Mouse (Mus musculus): Measurements from ENCODE around the gene Phyh. TPM values are rescaled to one million over a fixed set of nuclear protein-coding genes. Genes with fewer than 3 reads are reported as not detected.

Phyh gene
- total and polyA plus RNA-seq, 2 experiments: 1,051 to 1,236 TPM

GRCm38 (mm10) chr2:4969083-4969482 lies 50.3 kb downstream of the Phyh start:
- no peak for TF ChIP-seq CTCF (IDR thresholded peaks at IDR 0.05; ENCODE audit: low read depth, low read length)
- no peak for TF ChIP-seq POLR2A (IDR thresholded peaks at IDR 0.05; ENCODE audit: extremely low read depth, insufficient read depth, low read length)
- Histone ChIP-seq H3K9ac (ENCODE audit: low read depth, low read length) (no peak overlapping the region), H3K27ac (replicated peaks; ENCODE audit: insufficient read depth, low read depth, low read length) (no peak overlapping the region), H3K4me1 (ENCODE audit: control insufficient read depth, insufficient read depth, low read length) (no peaks in the 10 kb centered on the region), H3K79me2 (ENCODE audit: control insufficient read depth, insufficient read depth, low read length) (no peaks in the 10 kb centered on the region), H3K36me3 (ENCODE audit: control insufficient read depth, insufficient read depth, low read length) (no peaks in the 10 kb centered on the region), H3K4me3 (ENCODE audit: insufficient read depth, low read depth, low read length) (no peak overlapping the region), H3K27me3 (ENCODE audit: control insufficient read depth, insufficient read depth, low read length) (no peaks in the 10 kb centered on the region)
- no peak for DNase-seq (ENCODE audit: extremely low read depth, low read depth, low spot score)
- 71% methylated on average over 2 of the region's 2 CpGs for WGBS

- WGBS: 81% methylated on average over 5 of the region's 5 CpGs
- Histone ChIP-seq H3K9ac (ENCODE audit: low read depth, low read length) (no peak within 1 kb of the TSS), H3K79me2 (ENCODE audit: control insufficient read depth, insufficient read depth, low read length) (no peaks in the 10 kb centered on the region), H3K36me3 (ENCODE audit: control insufficient read depth, insufficient read depth, low read length) (no peaks in the 10 kb centered on the region), H3K27me3 (ENCODE audit: control insufficient read depth, insufficient read depth, low read length) (no peaks in the 10 kb centered on the region), H3K4me3 (ENCODE audit: insufficient read depth, low read depth, low read length) (no peak within 1 kb of the TSS), H3K4me1 (ENCODE audit: control insufficient read depth, insufficient read depth, low read length) (peaks cover 2% of the 10 kb centered on the region; the same call in 1 of the 2 replicates), H3K27ac (replicated peaks; ENCODE audit: insufficient read depth, low read depth, low read length) (no peak within 1 kb of the TSS)
- DNase-seq (ENCODE audit: extremely low read depth, low read depth, low spot score): no peak
- TF ChIP-seq POLR2A (IDR thresholded peaks at IDR 0.05; ENCODE audit: extremely low read depth, insufficient read depth, low read length) (no peak), CTCF (IDR thresholded peaks at IDR 0.05; ENCODE audit: low read depth, low read length) (no peak)
Measured at GRCm38 (mm10) chr2:4975807-4976206, 57.0 kb downstream of the Phyh start, which contains the start of gene Ucma. Gene Ucma (plus strand): TSS chr2:4976122.

- no peak overlapping the region for H3K27ac ChIP-seq (replicated peaks; ENCODE audit: insufficient read depth, low read depth, low read length)
- 79% methylated on average over 8 of the region's 8 CpGs for WGBS
Measured at GRCm38 (mm10) chr2:4978091-4978490, 59.3 kb downstream of the Phyh start.

GRCm38 (mm10) chr2:4983987-4984386 lies 65.2 kb downstream of the Phyh start:
- H3K27ac ChIP-seq (replicated peaks; ENCODE audit: insufficient read depth, low read depth, low read length): no peak overlapping the region
- WGBS: 65% methylated on average over 5 of the region's 5 CpGs
- no peak overlapping the region for H3K4me3 ChIP-seq (ENCODE audit: insufficient read depth, low read depth, low read length)
- no peaks in the 10 kb centered on the region for H3K36me3 ChIP-seq (ENCODE audit: control insufficient read depth, insufficient read depth, low read length)
- H3K79me2 ChIP-seq (ENCODE audit: control insufficient read depth, insufficient read depth, low read length): no peaks in the 10 kb centered on the region
- no peak for TF ChIP-seq POLR2A (IDR thresholded peaks at IDR 0.05; ENCODE audit: extremely low read depth, insufficient read depth, low read length)
- TF ChIP-seq CTCF (IDR thresholded peaks at IDR 0.05; ENCODE audit: low read depth, low read length): no peak
- no peaks in the 10 kb centered on the region for H3K27me3 ChIP-seq (ENCODE audit: control insufficient read depth, insufficient read depth, low read length)
- H3K9ac ChIP-seq (ENCODE audit: low read depth, low read length): no peak overlapping the region
- DNase-seq (ENCODE audit: extremely low read depth, low read depth, low spot score): no peak
- peaks cover 13% of the 10 kb centered on the region; the same call in 1 of the 2 replicates for H3K4me1 ChIP-seq (ENCODE audit: control insufficient read depth, insufficient read depth, low read length)

More at GRCm38 (mm10) chr2:4978091-4978490, 59.3 kb downstream of the Phyh start:
- DNase-seq (ENCODE audit: extremely low read depth, low read depth, low spot score): no peak
- no peak for TF ChIP-seq POLR2A (IDR thresholded peaks at IDR 0.05; ENCODE audit: extremely low read depth, insufficient read depth, low read length)
- TF ChIP-seq CTCF (IDR thresholded peaks at IDR 0.05; ENCODE audit: low read depth, low read length): no peak
- H3K36me3 ChIP-seq (ENCODE audit: control insufficient read depth, insufficient read depth, low read length): no peaks in the 10 kb centered on the region
- H3K27me3 ChIP-seq (ENCODE audit: control insufficient read depth, insufficient read depth, low read length): no peaks in the 10 kb centered on the region
- H3K4me1 ChIP-seq (ENCODE audit: control insufficient read depth, insufficient read depth, low read length): peaks cover 2% of the 10 kb centered on the region; the same call in 1 of the 2 replicates
- no peak overlapping the region for H3K4me3 ChIP-seq (ENCODE audit: insufficient read depth, low read depth, low read length)
- H3K9ac ChIP-seq (ENCODE audit: low read depth, low read length): no peak overlapping the region
- no peaks in the 10 kb centered on the region for H3K79me2 ChIP-seq (ENCODE audit: control insufficient read depth, insufficient read depth, low read length)

GRCm38 (mm10) chr2:4985000-4985399 lies 66.2 kb downstream of the Phyh start:
- 89% methylated on average over 6 of the region's 6 CpGs for WGBS
- no peaks in the 10 kb centered on the region for H3K79me2 ChIP-seq (ENCODE audit: control insufficient read depth, insufficient read depth, low read length)

GRCm38 (mm10) chr2:4986798-4987197 lies 68.0 kb downstream of the Phyh start:
- no peak for TF ChIP-seq POLR2A (IDR thresholded peaks at IDR 0.05; ENCODE audit: extremely low read depth, insufficient read depth, low read length)
- no peak for TF ChIP-seq CTCF (IDR thresholded peaks at IDR 0.05; ENCODE audit: low read depth, low read length)
- 85% methylated on average over 4 of the region's 4 CpGs for WGBS

More at GRCm38 (mm10) chr2:4985000-4985399, 66.2 kb downstream of the Phyh start:
- TF ChIP-seq CTCF (IDR thresholded peaks at IDR 0.05; ENCODE audit: low read depth, low read length) (no peak), POLR2A (IDR thresholded peaks at IDR 0.05; ENCODE audit: extremely low read depth, insufficient read depth, low read length) (no peak)
- DNase-seq (ENCODE audit: extremely low read depth, low read depth, low spot score): no peak
- no peaks in the 10 kb centered on the region for H3K27me3 ChIP-seq (ENCODE audit: control insufficient read depth, insufficient read depth, low read length)
- H3K4me1 ChIP-seq (ENCODE audit: control insufficient read depth, insufficient read depth, low read length): peaks cover 11% of the 10 kb centered on the region; the same call in 1 of the 2 replicates
- no peak overlapping the region for H3K9ac ChIP-seq (ENCODE audit: low read depth, low read length)
- no peak overlapping the region for H3K4me3 ChIP-seq (ENCODE audit: insufficient read depth, low read depth, low read length)
- peaks cover 3% of the 10 kb centered on the region; the same call in 1 of the 2 replicates for H3K36me3 ChIP-seq (ENCODE audit: control insufficient read depth, insufficient read depth, low read length)
- H3K27ac ChIP-seq (replicated peaks; ENCODE audit: insufficient read depth, low read depth, low read length): no peak overlapping the region

More at GRCm38 (mm10) chr2:4986798-4987197, 68.0 kb downstream of the Phyh start:
- DNase-seq (ENCODE audit: extremely low read depth, low read depth, low spot score): no peak
- no peak overlapping the region for H3K9ac ChIP-seq (ENCODE audit: low read depth, low read length)
- H3K79me2 ChIP-seq (ENCODE audit: control insufficient read depth, insufficient read depth, low read length): no peaks in the 10 kb centered on the region
- no peaks in the 10 kb centered on the region for H3K27me3 ChIP-seq (ENCODE audit: control insufficient read depth, insufficient read depth, low read length)
- peaks cover 19% of the 10 kb centered on the region for H3K36me3 ChIP-seq (ENCODE audit: control insufficient read depth, insufficient read depth, low read length)
- H3K27ac ChIP-seq (replicated peaks; ENCODE audit: insufficient read depth, low read depth, low read length): peak overlapping the region; percentile 94
- H3K4me3 ChIP-seq (ENCODE audit: insufficient read depth, low read depth, low read length): no peak overlapping the region
- H3K4me1 ChIP-seq (ENCODE audit: control insufficient read depth, insufficient read depth, low read length): peaks cover 21% of the 10 kb centered on the region
